Mouse (Mus musculus) fibroblast of lung, adult 2 months (primary cell): ENCODE measurements around the gene Mrpl55.

Experiments used
- DNase-seq: peaks from one replicate; pipeline ENCODE4 v3.0.0-alpha.2; 2011; ENCODE audit warnings: low read depth

Gene Mrpl55

DNA sequence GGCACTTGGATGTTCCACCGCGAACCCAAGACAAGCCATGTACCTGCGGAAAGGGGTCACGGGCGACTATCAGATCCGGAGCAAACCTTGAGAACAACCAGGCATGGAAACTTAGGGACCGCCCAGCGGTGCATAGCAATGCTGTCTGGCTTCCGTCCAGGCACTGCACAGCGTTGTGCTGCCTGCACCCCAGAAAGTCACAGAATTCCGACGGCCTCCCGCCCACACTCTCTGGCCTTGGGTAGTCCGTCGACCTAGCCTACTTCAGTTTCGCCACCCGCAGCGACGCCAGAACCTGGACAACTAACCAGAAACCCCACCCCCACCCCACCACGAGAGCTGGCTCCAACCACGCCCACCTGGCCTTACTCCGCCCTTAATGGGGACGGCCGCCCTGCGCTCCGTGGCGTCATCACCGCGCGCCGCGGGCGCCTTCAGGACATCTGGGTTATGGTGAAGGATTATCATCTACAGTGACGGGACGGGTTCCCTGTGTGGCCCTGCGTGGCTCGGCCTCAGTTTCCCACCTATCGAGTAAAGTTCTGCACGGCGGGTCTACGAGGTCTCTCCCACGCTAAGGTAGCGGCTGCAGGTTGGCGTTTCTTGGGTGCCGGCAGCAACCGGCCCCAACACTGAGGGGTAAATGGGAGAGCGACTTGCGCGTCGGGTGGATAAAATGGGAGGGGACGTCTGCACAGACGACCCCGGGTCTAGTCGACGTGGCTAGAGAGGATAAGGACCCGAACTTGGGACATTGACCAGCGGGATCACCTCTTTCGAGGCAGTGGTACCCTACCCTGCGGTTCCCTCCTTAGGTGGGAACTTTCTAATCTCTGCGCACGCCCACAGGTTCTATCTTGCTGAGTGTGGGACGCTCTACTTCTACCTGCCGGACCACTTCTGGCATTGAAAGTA, at the start of gene Mrpl55:
Mrpl55 (plus strand) TSS at position 406 of the 915 bp plus-strand sequence.
- peak; percentile 82 for DNase-seq

DNA sequence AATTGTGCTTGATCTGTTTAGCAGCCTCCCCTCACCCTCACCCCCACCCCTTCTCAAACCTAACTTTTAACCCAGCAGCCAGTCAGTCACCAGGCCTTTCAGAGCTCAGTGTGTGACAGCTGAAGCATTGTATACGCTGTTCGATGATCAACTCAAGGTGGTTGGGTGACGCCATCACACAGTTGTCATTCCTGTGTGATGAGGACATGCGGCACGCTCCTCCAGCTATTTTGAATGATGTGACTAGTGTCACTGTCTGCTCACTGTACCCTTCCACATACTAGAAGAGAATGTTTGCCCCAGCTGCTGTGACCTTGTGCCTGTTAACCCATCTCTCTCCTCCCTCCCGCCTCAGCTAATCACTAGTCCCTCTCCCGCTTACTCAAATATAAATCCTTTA, 48.1 kb upstream of the Mrpl55 start:
- DNase-seq = no peak

DNA sequence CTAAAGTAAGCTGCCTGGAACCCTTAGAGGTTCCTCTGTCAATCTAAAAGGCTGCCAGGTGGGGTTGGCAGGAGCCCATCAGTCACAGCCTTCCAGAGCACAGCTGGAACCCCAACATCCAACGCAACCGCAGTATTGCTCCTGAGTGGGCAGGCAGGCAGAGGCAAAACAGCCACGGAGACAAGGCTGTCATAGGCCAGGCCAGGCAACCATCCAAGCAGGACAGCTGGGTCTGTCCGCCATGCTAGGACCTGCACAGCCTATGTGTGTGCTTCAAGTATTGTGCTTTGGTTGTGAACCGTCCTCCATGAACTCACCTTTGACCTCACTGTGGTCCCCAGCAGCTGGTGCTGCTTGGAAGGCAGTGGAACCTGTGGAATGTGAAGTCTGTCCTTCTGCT, 46.4 kb upstream of the Mrpl55 start:
- no peak for DNase-seq

GRCm38 (mm10) chr11:59159099-59159498, 43.2 kb upstream of the Mrpl55 start:
- no peak for DNase-seq

- DNase-seq = no peak
Observed at GRCm38 (mm10) chr11:59159558-59159957, 42.7 kb upstream of the Mrpl55 start.

- DNase-seq = no peak
Observed at GRCm38 (mm10) chr11:59161398-59161797, 40.9 kb upstream of the Mrpl55 start.

DNA sequence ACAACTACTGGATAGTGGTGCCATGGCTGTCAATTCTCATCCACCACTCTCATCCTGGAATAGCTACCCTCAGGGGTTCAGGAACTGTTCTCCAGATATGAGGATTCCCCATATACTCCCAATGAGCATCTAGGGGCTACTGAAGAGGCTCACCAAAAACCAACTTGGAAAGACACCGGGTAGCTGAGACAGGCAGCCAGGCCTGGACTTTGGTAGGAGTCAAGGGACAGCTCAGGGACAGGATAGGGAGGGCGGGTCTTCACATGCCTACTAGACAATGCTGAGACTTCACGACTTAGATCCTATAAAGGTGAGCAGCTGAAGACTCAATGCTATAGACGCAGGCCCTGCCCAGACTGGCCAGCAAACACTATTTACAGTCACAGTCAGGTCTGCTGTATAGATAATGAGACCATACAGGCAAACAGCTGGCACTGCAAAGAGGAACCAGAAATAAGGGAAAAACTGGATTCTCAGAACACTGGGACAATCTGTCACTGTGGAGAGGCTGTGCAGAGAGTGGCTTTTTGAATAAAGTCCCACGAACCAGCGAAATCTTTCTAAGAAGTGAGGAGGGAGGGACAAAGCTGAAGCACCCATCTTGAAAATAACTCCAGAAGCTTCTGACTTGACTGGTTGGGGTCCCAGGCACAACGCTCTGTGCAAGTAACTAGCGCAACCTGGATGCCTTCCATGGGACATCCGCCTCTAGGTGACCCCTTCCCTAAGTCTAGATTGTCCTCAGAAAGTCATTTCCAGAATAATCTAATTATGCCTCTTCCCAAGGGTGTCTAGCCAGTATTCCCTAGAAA, 39.6 kb upstream of the Mrpl55 start:
- no peak for DNase-seq

- DNase-seq = peak; percentile 97
Observed at GRCm38 (mm10) chr11:59163255-59164236, 38.7 kb upstream of the Mrpl55 start, which contains the start of gene Iba57. Gene Iba57, minus strand, starts transcription at chr11:59163739.

GRCm38 (mm10) chr11:59164384-59164783, 37.9 kb upstream of the Mrpl55 start:
- no peak for DNase-seq

DNA sequence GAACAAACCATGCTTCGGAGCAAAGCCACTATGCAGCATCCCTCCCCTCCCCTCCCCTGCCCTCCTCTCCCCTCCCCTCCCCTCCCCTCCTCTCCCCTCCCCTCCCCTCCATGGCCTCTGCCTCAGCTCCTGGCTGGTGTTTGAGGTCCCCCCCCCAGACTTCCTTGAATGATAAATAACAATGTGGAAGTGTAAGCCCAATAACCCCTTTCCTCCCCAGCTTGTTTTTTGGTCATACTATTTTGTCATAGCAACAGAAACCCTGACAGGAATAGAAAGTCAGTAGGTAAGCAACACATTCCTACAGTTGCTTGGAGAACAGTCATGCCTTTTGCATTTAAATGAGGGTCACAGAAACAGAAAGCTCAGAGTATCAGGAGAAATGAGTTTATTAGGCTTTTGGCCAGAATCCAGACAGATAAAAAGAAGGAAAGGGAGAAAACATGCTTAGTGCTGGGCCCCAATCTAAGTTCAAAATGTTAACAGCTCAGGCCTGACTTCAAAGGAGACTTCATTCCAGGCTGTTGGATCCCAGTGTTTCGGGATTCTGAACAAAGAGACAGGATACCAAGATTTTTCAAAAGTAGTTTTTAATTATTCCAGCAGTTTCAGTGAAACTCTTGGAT, 36.6 kb upstream of the Mrpl55 start:
- no peak for DNase-seq

DNA sequence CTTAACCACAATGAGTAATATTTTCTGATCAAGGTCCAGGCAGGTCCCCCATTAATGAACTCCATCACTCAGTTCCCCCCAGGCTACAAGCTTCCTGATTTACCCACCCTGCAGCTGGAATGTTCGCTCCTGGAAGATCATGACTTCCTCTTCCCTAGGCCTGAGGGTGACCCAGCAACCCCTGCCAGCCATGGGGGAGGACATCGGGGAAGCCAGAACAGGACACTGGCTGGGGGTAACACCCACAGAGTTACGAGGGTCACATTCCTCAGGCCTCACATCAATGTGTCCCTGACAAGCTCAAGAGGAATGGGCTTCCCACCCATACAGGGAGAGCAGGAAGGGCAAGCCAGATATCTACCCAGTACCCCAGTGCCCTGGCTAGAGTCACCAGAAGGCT, 32.5 kb upstream of the Mrpl55 start:
- DNase-seq = no peak

DNA sequence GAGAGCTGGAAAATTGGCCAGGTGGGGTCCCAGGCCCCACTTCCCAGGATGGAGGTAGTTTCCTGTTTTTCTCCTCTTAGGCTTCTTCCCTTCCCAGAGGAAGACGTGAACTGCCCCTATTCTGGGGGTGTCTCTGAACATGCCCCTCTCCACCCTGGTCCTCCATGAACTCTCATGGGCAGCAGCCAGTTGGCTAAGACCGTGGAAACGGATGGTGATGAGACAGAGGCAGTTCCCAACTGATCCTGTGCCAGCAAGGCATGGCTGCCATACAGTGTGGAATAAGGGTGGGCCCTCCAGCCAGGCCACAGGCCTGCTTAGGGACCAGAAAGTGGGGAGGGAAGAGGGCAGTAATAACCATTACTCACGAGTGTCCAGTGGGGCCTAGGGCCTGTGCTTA, 31.7 kb upstream of the Mrpl55 start:
- no peak for DNase-seq

DNA sequence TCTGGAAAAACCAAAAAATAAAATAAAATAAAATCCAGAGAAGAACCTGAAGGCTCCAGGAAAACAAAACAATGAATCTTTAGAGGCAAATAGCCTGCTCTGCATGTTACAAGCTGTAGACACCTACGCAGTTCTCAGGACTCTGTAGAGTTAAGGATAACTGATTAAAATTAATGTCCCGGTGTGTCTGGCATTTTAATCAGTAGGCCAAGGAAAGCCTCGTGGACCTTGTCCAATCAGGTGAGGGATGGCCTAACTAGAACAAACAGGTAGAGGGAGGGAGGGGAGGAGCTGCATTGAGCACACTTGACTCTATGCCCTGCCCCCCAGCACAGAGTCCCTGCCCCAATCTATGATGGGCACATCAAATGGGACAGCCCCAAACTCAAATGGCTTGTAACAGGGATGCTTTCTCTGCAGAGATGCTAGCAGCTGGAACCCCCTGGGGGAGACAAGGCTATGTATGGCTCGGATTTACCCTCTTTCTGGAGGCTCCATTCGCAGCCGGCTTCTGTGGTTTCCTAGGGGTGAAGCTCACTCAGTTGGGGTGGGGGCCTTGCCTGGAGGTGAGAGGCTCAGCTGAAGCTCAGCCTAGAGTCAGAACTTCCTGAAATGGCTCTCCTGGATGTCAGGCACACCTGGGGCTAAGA, 28.0 kb upstream of the Mrpl55 start:
- no peak for DNase-seq

- no peak for DNase-seq
Observed at GRCm38 (mm10) chr11:59176475-59176874, 25.8 kb upstream of the Mrpl55 start.

DNA sequence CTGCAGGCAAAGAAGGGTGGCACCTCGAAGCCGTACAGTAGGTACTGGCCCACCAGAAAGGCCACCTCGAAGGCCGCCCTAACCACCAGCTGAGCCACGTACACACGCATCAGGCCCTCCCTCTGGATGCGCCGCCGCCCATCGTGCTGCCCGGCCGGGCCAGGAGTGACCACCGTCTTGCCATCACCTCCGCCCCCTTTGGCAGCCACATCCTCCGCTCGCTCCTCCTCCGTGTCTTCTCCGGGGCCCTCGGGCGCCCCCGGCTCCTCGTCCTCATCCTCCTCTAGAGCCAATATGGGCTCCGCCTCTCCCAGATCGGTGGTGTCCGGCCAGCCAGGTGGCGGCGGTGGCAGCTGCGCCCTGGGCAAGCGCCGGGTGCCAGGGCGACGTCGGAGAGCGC, 25.4 kb upstream of the Mrpl55 start:
- DNase-seq = no peak

- DNase-seq = no peak
Observed at GRCm38 (mm10) chr11:59182864-59183331, 19.4 kb upstream of the Mrpl55 start, which contains the start of gene Gjc2. Gene Gjc2, minus strand, starts transcription at chr11:59183213.

DNA sequence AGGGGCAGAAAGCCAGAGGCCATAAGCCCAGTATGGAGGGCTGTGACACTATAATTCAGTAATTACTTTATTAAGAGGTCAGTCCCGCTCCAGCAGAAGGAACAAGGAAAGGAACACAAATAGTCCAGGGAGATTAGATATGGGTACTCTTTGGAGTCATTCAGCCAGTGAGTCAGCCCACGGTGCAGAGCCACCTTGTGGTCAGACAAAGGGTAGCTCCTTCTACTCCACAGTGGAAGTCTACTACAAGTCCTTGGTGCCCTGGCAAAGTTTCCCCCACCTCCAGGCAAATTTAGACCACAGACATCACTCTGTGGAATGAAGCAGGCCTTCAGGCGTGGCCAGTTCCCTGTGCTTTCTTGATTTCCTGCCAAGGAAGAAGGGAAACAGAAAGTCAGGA, 18.5 kb upstream of the Mrpl55 start:
- DNase-seq = no peak

DNA sequence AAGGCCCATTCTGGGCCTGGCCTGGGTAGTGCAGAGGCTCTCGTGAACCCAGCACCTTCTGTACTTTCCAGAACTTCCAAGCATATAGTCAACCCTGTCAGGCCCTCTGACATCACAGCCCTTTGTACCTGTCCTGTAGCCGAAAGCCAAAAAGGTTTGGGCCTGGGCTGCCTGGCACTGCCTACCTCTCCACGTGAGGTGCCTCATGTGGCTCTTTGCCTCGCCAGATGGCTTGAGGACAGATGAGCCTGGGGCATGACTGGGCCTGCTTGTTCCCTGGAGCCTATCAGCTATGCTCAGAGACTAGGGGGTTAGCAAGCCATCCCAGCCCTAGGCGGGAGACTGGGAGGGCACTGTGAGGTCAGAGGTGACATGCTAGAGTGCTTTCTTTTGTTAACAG, 16.8 kb upstream of the Mrpl55 start:
- no peak for DNase-seq

GRCm38 (mm10) chr11:59187706-59188105, 14.6 kb upstream of the Mrpl55 start:
- DNase-seq = no peak

- DNase-seq = peak; percentile 82
Observed at GRCm38 (mm10) chr11:59191231-59192058, 10.8 kb upstream of the Mrpl55 start.
